ENCODE assay signal across 10 mouse cellular contexts in genomic region chr8:88265511-88265910, GRCm38 (mm10). TPM values are rescaled to one million over a fixed set of nuclear protein-coding genes. Genes with fewer than 3 reads are reported as not detected.
DNase-seq lines count a peak whose midpoint lies in the region; ATAC-seq and TF ChIP-seq lines count a peak whose summit lies in the region.
"Had no signal": no experiment of that assay in that cellular context is flagged by ENCODE, and none has a peak within 500 bp of the region (broad histone marks: within the 10 kb centered on the region; RNA-seq: fewer than 3 reads in every experiment).

No protein-coding gene starts in this region.

- no peak overlapping the region for H3K9ac ChIP-seq in hindbrain, embryonic 11.5 days (ENCODE audit: low read depth, low read length)
- H3K9ac ChIP-seq in hindbrain, embryonic 16.5 days (ENCODE audit: low read depth, low read length): no peak overlapping the region
- H3K9ac ChIP-seq: heart, embryonic 12.5 days had no signal

- no peak overlapping the region for H3K4me3 ChIP-seq in hindbrain, embryonic 11.5 days (ENCODE audit: low read depth, low read length)
- H3K4me3 ChIP-seq in hindbrain, embryonic 16.5 days (ENCODE audit: low read length): no peak overlapping the region
- H3K4me3 ChIP-seq in embryonic fibroblast, embryonic 13.5 days (ENCODE audit: insufficient read depth, low read length): no peak overlapping the region
- H3K4me3 ChIP-seq: heart, embryonic 12.5 days had no signal

- no peaks in the 10 kb centered on the region for H3K27me3 ChIP-seq in hindbrain, embryonic 11.5 days (ENCODE audit: control insufficient read depth, insufficient read depth, low read length)
- no peaks in the 10 kb centered on the region for H3K27me3 ChIP-seq in hindbrain, embryonic 16.5 days (replicated peaks; ENCODE audit: control insufficient read depth, insufficient read depth, low read length)

- no peaks in the 10 kb centered on the region for H3K4me1 ChIP-seq in hindbrain, embryonic 11.5 days (replicated peaks; ENCODE audit: control insufficient read depth, insufficient read depth, low read length)
- H3K4me1 ChIP-seq in hindbrain, embryonic 16.5 days (ENCODE audit: control insufficient read depth, insufficient read depth, low read depth, low read length): no peaks in the 10 kb centered on the region
- H3K4me1 ChIP-seq in embryonic fibroblast, embryonic 13.5 days (ENCODE audit: control insufficient read depth, insufficient read depth, low read length): peaks cover 3% of the 10 kb centered on the region; the same call in 1 of the 2 replicates

- no peak overlapping the region for H3K27ac ChIP-seq in hindbrain, embryonic 11.5 days (ENCODE audit: low read depth, low read length)
- H3K27ac ChIP-seq in hindbrain, embryonic 16.5 days (ENCODE audit: low read depth, low read length): no peak overlapping the region
- peak overlapping the region; percentile 77 for H3K27ac ChIP-seq in embryonic fibroblast, embryonic 13.5 days (ENCODE audit: insufficient read depth, low read length)
- H3K27ac ChIP-seq: macrophage had no signal

- TF ChIP-seq POLR2A in embryonic fibroblast, embryonic 13.5 days (IDR thresholded peaks at IDR 0.05; ENCODE audit: low read depth, low read length): no peak

- no peaks in the 10 kb centered on the region for H3K36me3 ChIP-seq in hindbrain, embryonic 11.5 days (ENCODE audit: control insufficient read depth, insufficient read depth, low read length)
- H3K36me3 ChIP-seq in hindbrain, embryonic 16.5 days (ENCODE audit: control insufficient read depth, insufficient read depth, low read length): peaks cover 2% of the 10 kb centered on the region; the same call in 1 of the 2 replicates
- H3K36me3 ChIP-seq: heart, embryonic 12.5 days had no signal

- DNase-seq in hindbrain, embryonic 11.5 days (ENCODE audit: low spot score): peak; percentile 51
- peak; percentile 91 for DNase-seq in 3T3-L1 (ENCODE audit: low read depth, low spot score)
- DNase-seq in ZHBTc4 (ENCODE audit: low read depth, low spot score): peak; percentile 67
- DNase-seq in left cerebral cortex, adult 18-20 months (ENCODE audit: low spot score in 2 of 2): no peak
- DNase-seq in frontal cortex, postnatal 25 days (ENCODE audit: low spot score in 2 of 2): no peak

- no peak overlapping the region for H3K4me2 ChIP-seq in hindbrain, embryonic 11.5 days (replicated peaks; ENCODE audit: low read depth, low read length)
- H3K4me2 ChIP-seq in hindbrain, embryonic 16.5 days (ENCODE audit: low read length): no peak overlapping the region
- H3K4me2 ChIP-seq: heart, embryonic 12.5 days had no signal

- no peak for ATAC-seq in hindbrain, embryonic 11.5 days (ENCODE audit: low FRiP score)
- ATAC-seq in hindbrain, embryonic 16.5 days: no peak
- no peak for ATAC-seq in megakaryocyte-erythroid progenitor cell, adult 5-6 weeks (replicated peaks; ENCODE audit: low FRiP score, low TSS enrichment, poor library complexity, severe bottlenecking)

- H3K9me3 ChIP-seq in hindbrain, embryonic 11.5 days (ENCODE audit: control insufficient read depth, low read length): no peaks in the 10 kb centered on the region
- no peaks in the 10 kb centered on the region for H3K9me3 ChIP-seq in hindbrain, embryonic 16.5 days (ENCODE audit: control insufficient read depth, low read length)
- H3K9me3 ChIP-seq: heart, embryonic 12.5 days had no signal

- 24% methylated on average over 2 of the region's 2 CpGs for WGBS in hindbrain, embryonic 11.5 days
- WGBS in hindbrain, embryonic 16.5 days: 11% methylated on average over 2 of the region's 2 CpGs

- no peak for TF ChIP-seq CTCF in embryonic fibroblast, embryonic 13.5 days (IDR thresholded peaks at IDR 0.05; ENCODE audit: borderline replicate concordance, insufficient read depth, low read length)

RNA-seq across cellular contexts. Expression of gene Adcy7, which starts 6.7 kb away (rescaled TPM):
- 1.7 and 2.5 TPM in 2 replicates for polyA plus RNA-seq in hindbrain, embryonic 11.5 days (2014; fragmentation: Nextera tagmentation; extraction: Ambion mirVana)
- 7.0 and 8.3 TPM in 2 replicates for polyA plus RNA-seq in hindbrain, embryonic 16.5 days (2015; fragmentation: Nextera tagmentation; extraction: Ambion mirVana)
- polyA plus RNA-seq in embryonic fibroblast, embryonic 13.5 days (2011; ENCODE audit: insufficient read length, low read depth, missing spikeins): 13.3 and 16.1 TPM in 2 replicates
- 1 to 10 TPM; 3.8 to 4.8 TPM for total RNA-seq in left cerebral cortex, adult 18-20 months (2021)
- total RNA-seq in megakaryocyte-erythroid progenitor cell, adult 5-6 weeks (2014; fragmentation: Nextera tagmentation): 60.4 and 66.1 TPM in 2 replicates
- total RNA-seq in megakaryocyte-erythroid progenitor cell, adult 5-6 weeks (2017): 48.0 and 48.9 TPM in 2 replicates

Comparison
In these comparisons a context has a peak if more than half of its experiments do, and no peak if none do; other contexts are left out.
1. DNase-seq: peak in hindbrain, embryonic 11.5 days (single experiment), 3T3-L1 (single experiment) and ZHBTc4 (single experiment); none in left cerebral cortex, adult 18-20 months (0 of 2) and frontal cortex, postnatal 25 days (0 of 2).